Mouse (Mus musculus): Measurements from ENCODE around the gene Zwilch. TPM values are rescaled to one million over a fixed set of nuclear protein-coding genes. Genes with fewer than 3 reads are reported as not detected.

The Zwilch gene
- polyA plus RNA-seq, 1 experiment: 8.1 TPM

DNA sequence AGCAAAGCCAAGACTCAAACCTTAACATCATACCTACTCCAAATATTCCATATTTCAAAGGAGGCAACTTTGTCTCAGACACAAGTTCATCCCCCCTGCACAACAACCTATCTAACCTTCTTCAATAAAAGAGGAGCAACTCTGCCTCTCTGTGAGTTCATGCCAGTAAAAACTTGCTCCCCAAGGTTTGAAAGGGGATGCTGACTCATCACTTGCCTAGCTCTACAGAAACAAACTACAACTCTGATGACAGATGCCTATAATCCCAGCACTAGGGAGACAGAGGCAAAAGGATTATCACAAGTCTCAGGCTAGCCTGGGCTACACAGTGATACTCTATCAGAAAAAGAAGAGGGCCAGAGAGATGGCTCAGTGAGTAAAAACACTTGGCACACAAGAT lies 45.0 kb upstream of the Zwilch start:
- Histone ChIP-seq H3K4me3 (ENCODE audit: control insufficient read depth, insufficient read depth, low read length) (no peak overlapping the region), H3K4me1 (replicated peaks; ENCODE audit: control insufficient read depth, insufficient read depth, low read length) (no peaks in the 10 kb centered on the region), H3K36me3 (ENCODE audit: control insufficient read depth, insufficient read depth, low read length) (no peaks in the 10 kb centered on the region), H3K27me3 (ENCODE audit: control insufficient read depth, insufficient read depth, low read length) (no peaks in the 10 kb centered on the region), H3K27ac (ENCODE audit: control insufficient read depth, insufficient read depth, low read length) (no peak overlapping the region)
- DNase-seq: no peak
- TF ChIP-seq CTCF (IDR thresholded peaks at IDR 0.05; ENCODE audit: borderline replicate concordance, control insufficient read depth, extremely low read depth, insufficient read depth, low read length, poor library complexity): no peak
- no peak for TF ChIP-seq POLR2A (IDR thresholded peaks at IDR 0.05; ENCODE audit: control insufficient read depth, extremely low read depth, insufficient read depth, low read length, poor library complexity)

DNA sequence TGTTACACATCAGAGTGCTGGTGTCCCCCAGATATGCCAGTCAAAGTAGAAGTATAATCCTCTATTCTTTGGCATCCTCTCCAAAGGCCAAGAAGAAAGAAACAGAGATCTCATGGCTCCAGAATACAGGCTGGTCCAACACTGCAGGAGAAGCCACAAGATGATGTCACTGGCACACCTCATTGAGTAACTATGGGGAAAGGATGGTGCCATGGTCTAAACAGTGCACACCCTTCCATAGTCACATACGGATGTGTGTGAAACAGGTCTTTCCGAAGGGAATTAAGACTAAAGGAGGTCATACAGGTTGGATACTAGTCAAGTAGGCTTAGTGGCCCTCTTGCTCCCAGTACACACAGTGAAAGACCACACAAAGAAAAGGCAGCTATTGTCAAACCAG lies 43.7 kb upstream of the Zwilch start:
- no peak for DNase-seq
- whole genome bisulfite sequencing: 96% methylated on average over 2 of the region's 2 CpGs
- no peaks in the 10 kb centered on the region for H3K36me3 ChIP-seq (ENCODE audit: control insufficient read depth, insufficient read depth, low read length)
- H3K4me3 ChIP-seq (ENCODE audit: control insufficient read depth, insufficient read depth, low read length): no peak overlapping the region
- no peak for TF ChIP-seq POLR2A (IDR thresholded peaks at IDR 0.05; ENCODE audit: control insufficient read depth, extremely low read depth, insufficient read depth, low read length, poor library complexity)
- no peak for TF ChIP-seq CTCF (IDR thresholded peaks at IDR 0.05; ENCODE audit: borderline replicate concordance, control insufficient read depth, extremely low read depth, insufficient read depth, low read length, poor library complexity)
- no peak overlapping the region for H3K27ac ChIP-seq (ENCODE audit: control insufficient read depth, insufficient read depth, low read length)
- H3K4me1 ChIP-seq (replicated peaks; ENCODE audit: control insufficient read depth, insufficient read depth, low read length): no peaks in the 10 kb centered on the region
- no peaks in the 10 kb centered on the region for H3K27me3 ChIP-seq (ENCODE audit: control insufficient read depth, insufficient read depth, low read length)

DNA sequence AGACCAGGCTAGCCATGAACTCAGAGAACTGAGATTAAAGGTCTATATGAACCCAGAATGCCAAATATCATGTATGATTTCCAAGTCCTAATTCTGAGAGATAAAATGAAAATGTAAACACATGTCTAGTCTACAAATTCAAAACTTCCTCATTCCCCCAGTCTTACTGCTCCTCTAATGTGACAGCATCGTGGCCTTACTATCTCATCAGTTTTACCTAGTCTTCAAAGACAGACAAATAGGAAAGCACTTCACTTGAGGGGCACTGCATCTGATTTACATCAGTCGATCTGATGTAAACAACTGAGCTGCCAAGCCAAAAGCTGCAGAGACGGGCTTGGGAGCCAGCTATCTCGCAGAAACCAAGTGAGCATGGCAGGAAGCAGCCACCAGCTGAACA lies 43.2 kb upstream of the Zwilch start:
- no peak for DNase-seq
- Histone ChIP-seq H3K27ac (ENCODE audit: control insufficient read depth, insufficient read depth, low read length) (no peak overlapping the region), H3K27me3 (ENCODE audit: control insufficient read depth, insufficient read depth, low read length) (no peaks in the 10 kb centered on the region), H3K4me3 (ENCODE audit: control insufficient read depth, insufficient read depth, low read length) (no peak overlapping the region), H3K4me1 (replicated peaks; ENCODE audit: control insufficient read depth, insufficient read depth, low read length) (no peaks in the 10 kb centered on the region), H3K36me3 (ENCODE audit: control insufficient read depth, insufficient read depth, low read length) (no peaks in the 10 kb centered on the region)
- no peak for TF ChIP-seq CTCF (IDR thresholded peaks at IDR 0.05; ENCODE audit: borderline replicate concordance, control insufficient read depth, extremely low read depth, insufficient read depth, low read length, poor library complexity)
- TF ChIP-seq POLR2A (IDR thresholded peaks at IDR 0.05; ENCODE audit: control insufficient read depth, extremely low read depth, insufficient read depth, low read length, poor library complexity): no peak
- WGBS: 31% methylated on average over 4 of the region's 4 CpGs

DNA sequence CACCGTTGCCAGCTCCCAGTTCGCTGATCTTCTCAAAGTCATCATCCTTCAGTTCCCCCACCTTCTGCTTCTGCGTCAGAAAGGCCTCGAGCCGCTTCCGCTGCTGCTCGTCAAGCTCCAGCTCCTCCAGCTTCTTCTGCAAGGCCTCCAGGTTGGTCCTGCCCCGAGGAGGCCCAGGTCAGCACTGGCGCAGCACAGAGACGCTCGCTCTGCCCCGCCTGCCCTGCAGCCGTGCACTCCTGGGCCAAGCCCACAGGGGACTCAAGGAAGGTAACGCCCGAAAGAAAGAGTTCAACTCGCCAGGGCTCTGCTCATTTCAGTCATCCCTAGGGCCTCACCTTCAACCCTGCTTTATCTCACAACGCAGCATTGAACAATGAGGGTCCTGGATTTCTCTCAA lies 41.5 kb upstream of the Zwilch start:
- Histone ChIP-seq H3K27me3 (ENCODE audit: control insufficient read depth, insufficient read depth, low read length) (no peaks in the 10 kb centered on the region), H3K4me1 (replicated peaks; ENCODE audit: control insufficient read depth, insufficient read depth, low read length) (no peaks in the 10 kb centered on the region), H3K36me3 (ENCODE audit: control insufficient read depth, insufficient read depth, low read length) (no peaks in the 10 kb centered on the region; the same call in 1 of the 2 replicates), H3K4me3 (ENCODE audit: control insufficient read depth, insufficient read depth, low read length) (no peak overlapping the region), H3K27ac (ENCODE audit: control insufficient read depth, insufficient read depth, low read length) (no peak overlapping the region)
- DNase-seq: no peak
- TF ChIP-seq POLR2A (IDR thresholded peaks at IDR 0.05; ENCODE audit: control insufficient read depth, extremely low read depth, insufficient read depth, low read length, poor library complexity) (no peak), CTCF (IDR thresholded peaks at IDR 0.05; ENCODE audit: borderline replicate concordance, control insufficient read depth, extremely low read depth, insufficient read depth, low read length, poor library complexity) (no peak)
- 98% methylated on average over 17 of the region's 17 CpGs for WGBS

DNA sequence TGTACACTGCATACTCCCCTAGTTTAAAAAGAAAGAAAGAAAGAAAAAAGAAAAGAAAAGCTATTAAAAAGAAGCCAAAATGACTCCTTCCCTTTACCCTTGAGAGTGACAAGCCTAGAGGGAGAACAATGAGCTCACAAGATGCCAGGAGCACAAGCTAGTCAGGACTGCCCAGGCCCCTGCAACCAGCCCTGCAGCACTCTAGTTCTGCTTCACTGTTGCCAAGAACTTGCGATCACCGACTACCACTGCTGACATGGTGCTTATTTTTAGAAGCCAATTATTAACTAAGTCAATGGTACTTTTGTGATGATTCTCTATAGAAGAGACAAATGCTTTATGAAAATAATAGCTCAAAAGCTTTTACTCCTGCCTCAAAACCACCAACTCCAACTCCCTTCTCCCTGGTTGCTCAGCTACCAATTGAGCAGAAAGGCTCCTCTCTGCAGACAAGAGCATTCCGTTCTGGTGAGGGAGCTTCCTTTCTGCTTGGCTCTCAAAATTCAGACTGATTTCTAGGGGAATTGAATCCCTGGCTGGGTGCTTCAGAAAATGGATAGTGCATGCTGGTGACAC lies 34.7 kb upstream of the Zwilch start:
- Histone ChIP-seq H3K27me3 (ENCODE audit: control insufficient read depth, insufficient read depth, low read length) (no peaks in the 10 kb centered on the region), H3K36me3 (ENCODE audit: control insufficient read depth, insufficient read depth, low read length) (no peaks in the 10 kb centered on the region; the same call in 1 of the 2 replicates), H3K4me3 (ENCODE audit: control insufficient read depth, insufficient read depth, low read length) (no peak overlapping the region), H3K27ac (ENCODE audit: control insufficient read depth, insufficient read depth, low read length) (no peak overlapping the region), H3K4me1 (replicated peaks; ENCODE audit: control insufficient read depth, insufficient read depth, low read length) (no peaks in the 10 kb centered on the region)
- DNase-seq: no peak
- TF ChIP-seq CTCF (IDR thresholded peaks at IDR 0.05; ENCODE audit: borderline replicate concordance, control insufficient read depth, extremely low read depth, insufficient read depth, low read length, poor library complexity) (no peak), POLR2A (IDR thresholded peaks at IDR 0.05; ENCODE audit: control insufficient read depth, extremely low read depth, insufficient read depth, low read length, poor library complexity) (no peak)
- WGBS: 94% methylated on average over 3 of the region's 3 CpGs

DNA sequence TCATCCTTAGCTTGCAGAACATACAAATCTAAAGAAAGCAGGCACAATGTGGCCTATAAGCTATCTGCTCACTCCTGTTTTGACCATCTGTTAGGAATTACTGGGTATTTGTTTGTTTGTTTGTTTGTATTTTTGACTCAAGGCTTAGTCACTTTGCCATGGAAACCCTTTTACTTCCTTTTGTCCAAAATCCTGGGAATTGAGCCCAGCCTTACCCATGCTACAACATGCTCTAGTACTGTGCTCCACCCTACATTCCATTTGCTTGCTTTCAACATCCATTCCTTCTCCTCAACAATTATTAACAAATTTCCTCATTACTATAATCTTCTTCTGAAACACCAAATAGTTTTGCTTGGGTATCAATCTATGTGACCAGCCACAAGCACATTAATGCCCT lies 30.0 kb upstream of the Zwilch start:
- no peak overlapping the region for H3K4me3 ChIP-seq (ENCODE audit: control insufficient read depth, insufficient read depth, low read length)
- TF ChIP-seq CTCF (IDR thresholded peaks at IDR 0.05; ENCODE audit: borderline replicate concordance, control insufficient read depth, extremely low read depth, insufficient read depth, low read length, poor library complexity) (no peak), POLR2A (IDR thresholded peaks at IDR 0.05; ENCODE audit: control insufficient read depth, extremely low read depth, insufficient read depth, low read length, poor library complexity) (no peak)
- H3K27ac ChIP-seq (ENCODE audit: control insufficient read depth, insufficient read depth, low read length): no peak overlapping the region
- H3K27me3 ChIP-seq (ENCODE audit: control insufficient read depth, insufficient read depth, low read length): no peaks in the 10 kb centered on the region
- no peak for DNase-seq
- no peaks in the 10 kb centered on the region for H3K4me1 ChIP-seq (replicated peaks; ENCODE audit: control insufficient read depth, insufficient read depth, low read length)
- H3K36me3 ChIP-seq (ENCODE audit: control insufficient read depth, insufficient read depth, low read length): no peaks in the 10 kb centered on the region

DNA sequence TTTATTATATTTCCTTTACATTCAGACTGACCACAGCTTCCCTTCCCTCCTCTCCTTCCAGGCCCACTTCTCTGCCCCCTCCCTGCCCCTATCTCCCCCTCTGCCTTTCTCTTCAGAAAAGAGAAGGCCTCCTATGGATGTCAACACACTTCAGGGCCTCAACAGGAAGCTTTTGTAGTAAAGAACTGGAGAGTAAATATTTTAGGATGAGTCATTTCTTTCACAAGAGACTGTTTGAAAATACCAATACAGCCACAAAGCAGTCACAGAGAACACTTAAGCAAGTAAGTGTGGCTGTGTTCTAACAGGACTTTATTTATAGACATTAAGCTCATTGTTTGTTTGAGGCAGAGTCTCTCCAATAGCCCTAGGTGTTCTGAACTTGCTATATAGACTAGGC lies 29.4 kb upstream of the Zwilch start:
- H3K27ac ChIP-seq (ENCODE audit: control insufficient read depth, insufficient read depth, low read length): no peak overlapping the region
- H3K4me3 ChIP-seq (ENCODE audit: control insufficient read depth, insufficient read depth, low read length): no peak overlapping the region
- DNase-seq: no peak
- H3K27me3 ChIP-seq (ENCODE audit: control insufficient read depth, insufficient read depth, low read length): no peaks in the 10 kb centered on the region
- H3K4me1 ChIP-seq (replicated peaks; ENCODE audit: control insufficient read depth, insufficient read depth, low read length): no peaks in the 10 kb centered on the region
- TF ChIP-seq CTCF (IDR thresholded peaks at IDR 0.05; ENCODE audit: borderline replicate concordance, control insufficient read depth, extremely low read depth, insufficient read depth, low read length, poor library complexity): no peak
- no peak for TF ChIP-seq POLR2A (IDR thresholded peaks at IDR 0.05; ENCODE audit: control insufficient read depth, extremely low read depth, insufficient read depth, low read length, poor library complexity)
- H3K36me3 ChIP-seq (ENCODE audit: control insufficient read depth, insufficient read depth, low read length): no peaks in the 10 kb centered on the region
